ENCODE assay signal across 8 mouse cellular contexts in the genomic region with DNA sequence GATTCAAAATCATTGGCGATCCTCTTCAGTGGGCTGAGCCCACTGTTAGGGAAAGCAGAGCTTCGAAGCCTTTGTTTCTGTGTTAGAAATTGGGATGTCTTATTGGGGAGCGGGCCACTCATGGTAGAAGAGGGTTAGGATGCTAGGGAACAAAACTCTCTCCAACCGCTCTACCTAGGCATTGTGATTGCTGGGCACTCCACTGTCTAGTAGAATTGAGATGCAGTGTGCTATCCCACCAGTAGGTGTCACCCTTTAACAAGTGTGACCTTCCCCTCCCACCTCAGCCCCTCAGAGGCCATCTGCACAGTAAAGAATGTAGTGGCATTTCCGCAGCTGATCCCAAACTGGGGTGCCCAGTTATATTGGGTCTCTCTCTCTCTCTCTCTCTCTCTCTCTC. TPM values are rescaled to one million over a fixed set of nuclear protein-coding genes. Genes with fewer than 3 reads are reported as not detected.
DNase-seq lines count a peak whose midpoint lies in the region; ATAC-seq and TF ChIP-seq lines count a peak whose summit lies in the region.

No protein-coding gene starts in this region.

- TF ChIP-seq CTCF in C2C12 (IDR thresholded peaks at IDR 0.05; ENCODE audit: control insufficient read depth, insufficient read depth, insufficient read length): peak; percentile 29

- H3K27me3 ChIP-seq in C2C12 (ENCODE audit: control insufficient read depth, insufficient read depth, insufficient read length): no peaks in the 10 kb centered on the region
- peaks cover 9% of the 10 kb centered on the region for H3K27me3 ChIP-seq in heart, embryonic 14.5 days (ENCODE audit: control insufficient read depth, insufficient read depth, low read length)
- H3K27me3 ChIP-seq in liver, embryonic 11.5 days (replicated peaks; ENCODE audit: control insufficient read depth, insufficient read depth, low read length): peaks cover 3% of the 10 kb centered on the region; the same call in 1 of the 2 replicates
- H3K27me3 ChIP-seq in stomach, embryonic 15.5 days (replicated peaks): 0 out of 2 replicates have a peak, but pooled peaks cover 2% of the 10 kb centered on the region

- 7% methylated on average over 5 of the region's 5 CpGs for WGBS in heart, embryonic 14.5 days
- WGBS in liver, embryonic 11.5 days: 14% methylated on average over 5 of the region's 5 CpGs
- WGBS in stomach, embryonic 15.5 days: 11% methylated on average over 5 of the region's 5 CpGs

- DNase-seq in brain, adult 2 months (ENCODE audit: low read depth, low spot score): peak; percentile 89
- DNase-seq in fat pad, adult 2 months (ENCODE audit: extremely low read depth, low read depth, low spot score): peak; percentile 19
- peak; percentile 93 for DNase-seq in kidney, postnatal 10 days
- peak; percentile 59 for DNase-seq in liver, embryonic 11.5 days (ENCODE audit: low spot score)
- DNase-seq in neural tube, embryonic 10.5 days (ENCODE audit: extremely low spot score, low spot score): peak; percentile 82

- H3K27ac ChIP-seq in heart, embryonic 14.5 days (replicated peaks in 1 of 2; ENCODE audit: control insufficient read depth in 1 of 2, insufficient read depth in 1 of 2, low read depth in 2 of 2, low read length in 2 of 2): no peak overlapping the region
- no peak overlapping the region for H3K27ac ChIP-seq in liver, embryonic 11.5 days (ENCODE audit: low read depth, low read length)
- no peak overlapping the region for H3K27ac ChIP-seq in stomach, embryonic 15.5 days

- no peaks in the 10 kb centered on the region for H3K36me3 ChIP-seq in C2C12 (ENCODE audit: control insufficient read depth, insufficient read depth)
- H3K36me3 ChIP-seq in heart, embryonic 14.5 days (ENCODE audit: control insufficient read depth, insufficient read depth, low read length): no peaks in the 10 kb centered on the region
- H3K36me3 ChIP-seq in liver, embryonic 11.5 days (ENCODE audit: control insufficient read depth, insufficient read depth, low read length): no peaks in the 10 kb centered on the region
- no peaks in the 10 kb centered on the region for H3K36me3 ChIP-seq in stomach, embryonic 15.5 days

- H3ac ChIP-seq in C2C12 (ENCODE audit: control insufficient read depth, insufficient read length, low read depth): no peak overlapping the region

- ATAC-seq in heart, embryonic 14.5 days (ENCODE audit: insufficient number of reproducible peaks, insufficient read depth, low FRiP score, low read depth): peak; percentile 48; the same call in 1 of the 2 replicates
- ATAC-seq in liver, embryonic 11.5 days (replicated peaks; ENCODE audit: low FRiP score): peak; percentile 70; the same call in 1 of the 2 replicates
- ATAC-seq in stomach, embryonic 15.5 days (ENCODE audit: insufficient read depth, low FRiP score, low read depth): peak; percentile 71; the same call in 1 of the 2 replicates

- H3K4me2 ChIP-seq in heart, embryonic 14.5 days (ENCODE audit: low read length): no peak overlapping the region
- H3K4me2 ChIP-seq in liver, embryonic 11.5 days: peak overlapping the region; percentile 38
- peak overlapping the region; percentile 31; the same call in 1 of the 2 replicates for H3K4me2 ChIP-seq in stomach, embryonic 15.5 days

- no peak overlapping the region for H3K4me3 ChIP-seq in C2C12 (ENCODE audit: insufficient read depth, poor library complexity, severe bottlenecking)
- H3K4me3 ChIP-seq in heart, embryonic 14.5 days (ENCODE audit: control insufficient read depth in 1 of 2, insufficient read depth in 1 of 2, low read depth in 1 of 2, low read length in 2 of 2): no peak overlapping the region
- H3K4me3 ChIP-seq in liver, embryonic 11.5 days (ENCODE audit: low read depth, low read length): 0 out of 2 replicates have a peak overlapping the region, but pooled peaks have one; percentile 1
- H3K4me3 ChIP-seq in stomach, embryonic 15.5 days (replicated peaks): no peak overlapping the region

- no peaks in the 10 kb centered on the region for H3K9me3 ChIP-seq in heart, embryonic 14.5 days (ENCODE audit: control insufficient read depth, low read length)
- H3K9me3 ChIP-seq in liver, embryonic 11.5 days (ENCODE audit: control insufficient read depth, low read length): no peaks in the 10 kb centered on the region
- no peaks in the 10 kb centered on the region for H3K9me3 ChIP-seq in stomach, embryonic 15.5 days

- peaks cover 3 to 13% of the 10 kb centered on the region in 2 experiments; a peak in 3 of 4 replicates for H3K4me1 ChIP-seq in heart, embryonic 14.5 days (ENCODE audit: control insufficient read depth in 2 of 2, insufficient read depth in 2 of 2, low read length in 2 of 2)
- H3K4me1 ChIP-seq in liver, embryonic 11.5 days (replicated peaks; ENCODE audit: control insufficient read depth, insufficient read depth, low read length): no peaks in the 10 kb centered on the region
- H3K4me1 ChIP-seq in stomach, embryonic 15.5 days: no peaks in the 10 kb centered on the region

- H3K79me3 ChIP-seq in C2C12 (ENCODE audit: low read depth): no peaks in the 10 kb centered on the region

- no peak overlapping the region; the same call in 1 of the 2 replicates for H3K9ac ChIP-seq in heart, embryonic 14.5 days (ENCODE audit: low read length)
- no peak overlapping the region for H3K9ac ChIP-seq in liver, embryonic 11.5 days (ENCODE audit: low read depth, low read length)
- no peak overlapping the region for H3K9ac ChIP-seq in stomach, embryonic 15.5 days

- H3K79me2 ChIP-seq in C2C12 (ENCODE audit: control insufficient read depth, insufficient read depth): no peaks in the 10 kb centered on the region

TF ChIP-seq in C2C12, 6 proteins besides CTCF, POLR2A, EP300 and RAD21:
- TF ChIP-seq MYOD1 (IDR thresholded peaks at IDR 0.05; ENCODE audit: control insufficient read depth, insufficient read length, low read depth) (no peak), CEBPB (IDR thresholded peaks at IDR 0.05; ENCODE audit: low read depth) (no peak), FOSL1 (IDR thresholded peaks at IDR 0.05; ENCODE audit: insufficient read depth, low read length, poor library complexity, severe bottlenecking) (no peak), MYOG (IDR thresholded peaks at IDR 0.05; ENCODE audit: control insufficient read depth, extremely low read depth, insufficient read length) (no peak), USF1 (IDR thresholded peaks at IDR 0.05; ENCODE audit: low read depth) (no peak)
TF ChIP-seq in C2C12: peak in this region for 0.

RNA-seq across cellular contexts. Expression of gene Dlx2, which starts 52.2 kb away (rescaled TPM):
- polyA plus RNA-seq in C2C12 (2012; fragmentation: generic; extraction: Trizol): 16.0 TPM
- polyA plus RNA-seq in heart, embryonic 14.5 days (2014; fragmentation: Nextera tagmentation; extraction: Ambion mirVana): 0.08 and 0.39 TPM in 2 replicates
- polyA plus RNA-seq in liver, embryonic 11.5 days (2014; fragmentation: Nextera tagmentation; extraction: Ambion mirVana): 0.19 and 0.65 TPM in 2 replicates
- polyA plus RNA-seq in stomach, embryonic 15.5 days (2015; fragmentation: Nextera tagmentation; extraction: Ambion mirVana): 3.9 and 4.2 TPM in 2 replicates

Comparison
In these comparisons a context has a peak if more than half of its experiments do, and no peak if none do; other contexts are left out.
1. DNase-seq: peak in every context shown above with its lines; median percentile 93 in kidney, postnatal 10 days; 89 in brain, adult 2 months; 82 in neural tube, embryonic 10.5 days; 59 in liver, embryonic 11.5 days; 19 in fat pad, adult 2 months.